Mouse (Mus musculus): ENCODE data around the gene Hipk2. TPM values are rescaled to one million over a fixed set of nuclear protein-coding genes. Genes with fewer than 3 reads are reported as not detected.

Gene Hipk2
- polyA plus RNA-seq, 1 experiment from 2014 or later, result 18.0 TPM

GRCm38 (mm10) chr6:38917415-38917814, 41.5 kb upstream of the Hipk2 start:
- Histone ChIP-seq H3K9me3 (replicated peaks) (no peaks in the 10 kb centered on the region), H3K36me3 (replicated peaks) (no peaks in the 10 kb centered on the region), H3K4me1 (replicated peaks) (peaks cover 100% of the 10 kb centered on the region), H3K4me2 (peak overlapping the region; percentile 68), H3K4me3 (replicated peaks) (no peak overlapping the region), H3K27me3 (no peaks in the 10 kb centered on the region), H3K9ac (peak overlapping the region; percentile 41), H3K27ac (replicated peaks) (peak overlapping the region; percentile 100)
- 45% methylated on average over 3 of the region's 3 CpGs for WGBS (ENCODE audit: insufficient replicate concordance)
- no peak for ATAC-seq (ENCODE audit: insufficient read depth)

- WGBS (ENCODE audit: insufficient replicate concordance), result 16% methylated on average over 4 of the region's 4 CpGs
- H3K4me3 ChIP-seq (replicated peaks), result peak overlapping the region; percentile 29; the same call in 1 of the 2 replicates
- peak; percentile 25 for ATAC-seq (ENCODE audit: insufficient read depth)
Measured at GRCm38 (mm10) chr6:38916571-38916970, 40.6 kb upstream of the Hipk2 start.

DNA sequence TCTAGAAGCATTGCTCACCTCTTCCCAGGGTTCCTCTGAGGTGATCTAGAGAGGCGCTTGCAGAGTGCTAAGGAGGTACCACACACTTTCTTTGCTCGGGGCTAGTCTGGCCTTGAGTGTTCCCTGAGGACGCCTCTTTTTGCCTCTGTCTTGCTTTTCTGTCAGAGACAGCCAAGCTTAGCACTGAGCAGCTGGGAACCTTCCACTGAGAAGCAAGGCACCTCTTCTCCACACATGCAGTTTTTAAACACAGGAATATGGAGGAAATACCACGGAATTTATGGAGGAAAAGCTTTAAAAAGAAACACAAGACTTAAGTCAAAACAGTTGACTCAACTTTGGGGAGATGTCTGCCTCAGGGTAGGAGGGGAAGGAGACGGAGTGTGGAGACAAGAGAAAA, 39.8 kb upstream of the Hipk2 start:
- peaks cover 100% of the 10 kb centered on the region for H3K4me1 ChIP-seq (replicated peaks)
- H3K4me2 ChIP-seq, result peak overlapping the region; percentile 68; the same call in 1 of the 2 replicates
- H3K9ac ChIP-seq, result peak overlapping the region; percentile 52
- H3K9me3 ChIP-seq (replicated peaks), result no peaks in the 10 kb centered on the region
- H3K27me3 ChIP-seq, result no peaks in the 10 kb centered on the region
- H3K27ac ChIP-seq (replicated peaks), result peak overlapping the region; percentile 100
- no peaks in the 10 kb centered on the region for H3K36me3 ChIP-seq (replicated peaks)
- H3K4me3 ChIP-seq (replicated peaks), result no peak overlapping the region
- ATAC-seq (ENCODE audit: insufficient read depth), result no peak
- 69% methylated on average over 5 of the region's 5 CpGs for WGBS (ENCODE audit: insufficient replicate concordance)

More at GRCm38 (mm10) chr6:38916571-38916970, 40.6 kb upstream of the Hipk2 start:
- Histone ChIP-seq H3K27me3 (no peaks in the 10 kb centered on the region), H3K9ac (peak overlapping the region; percentile 52), H3K36me3 (replicated peaks) (no peaks in the 10 kb centered on the region), H3K4me1 (replicated peaks) (peaks cover 100% of the 10 kb centered on the region), H3K4me2 (peak overlapping the region; percentile 68), H3K9me3 (replicated peaks) (no peaks in the 10 kb centered on the region), H3K27ac (replicated peaks) (peak overlapping the region; percentile 100)

DNA sequence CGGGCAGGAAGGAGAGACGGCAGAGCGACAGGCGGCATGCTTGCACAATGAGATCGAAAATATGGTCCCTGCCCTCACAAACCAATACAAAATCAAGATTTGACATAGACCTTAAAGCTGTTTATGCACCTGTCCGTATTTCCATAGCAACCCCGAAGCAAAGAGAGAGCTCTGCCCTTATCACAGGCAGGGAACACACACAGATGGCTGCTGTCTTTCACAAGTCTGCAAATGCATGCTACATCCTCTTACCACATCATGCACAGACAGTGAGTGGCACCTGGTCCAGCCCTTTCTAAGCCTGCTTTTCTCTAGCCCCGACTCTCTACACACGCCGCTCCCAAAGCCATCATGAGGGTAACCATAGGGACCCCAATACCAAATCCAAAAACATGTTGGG, 38.2 kb upstream of the Hipk2 start:
- Histone ChIP-seq H3K27me3 (no peaks in the 10 kb centered on the region), H3K4me3 (replicated peaks) (no peak overlapping the region), H3K9ac (peak overlapping the region; percentile 16; the same call in 1 of the 2 replicates), H3K4me2 (no peak overlapping the region), H3K36me3 (replicated peaks) (no peaks in the 10 kb centered on the region), H3K9me3 (replicated peaks) (no peaks in the 10 kb centered on the region), H3K4me1 (replicated peaks) (peaks cover 100% of the 10 kb centered on the region), H3K27ac (replicated peaks) (peak overlapping the region; percentile 100)
- 79% methylated on average over 10 of the region's 10 CpGs for WGBS (ENCODE audit: insufficient replicate concordance)
- no peak for ATAC-seq (ENCODE audit: insufficient read depth)

DNA sequence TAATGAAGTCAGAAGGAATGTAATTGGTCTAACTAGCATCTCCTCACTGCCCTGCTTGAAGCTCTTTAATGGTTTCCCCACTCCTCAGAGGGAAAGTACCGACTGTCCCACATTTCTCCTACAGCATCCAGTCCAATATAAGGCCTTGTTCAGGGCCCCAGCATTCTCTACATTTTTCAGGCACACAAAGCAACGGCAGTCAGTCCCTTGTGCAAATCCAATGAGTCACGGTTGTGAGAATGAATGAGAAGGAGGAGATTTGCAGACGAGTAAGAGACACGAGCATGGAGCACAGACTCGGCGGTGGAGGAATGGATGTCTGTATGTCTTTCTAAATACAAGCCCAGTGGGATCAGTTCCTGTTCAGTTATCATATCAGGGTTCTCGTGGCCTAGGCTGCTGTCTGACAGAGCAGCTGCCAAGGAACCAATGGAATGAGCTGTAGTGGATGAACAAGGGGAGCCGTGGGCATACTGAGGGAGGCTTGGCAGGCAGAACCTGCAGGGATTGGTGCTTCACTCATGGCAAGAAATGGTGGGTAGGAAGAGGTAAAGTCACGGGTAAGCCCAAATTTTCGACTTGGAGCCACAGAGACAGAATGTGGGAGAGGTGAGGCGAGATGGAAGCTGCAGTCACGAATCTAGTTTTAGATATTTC, 37.5 kb upstream of the Hipk2 start:
- Histone ChIP-seq H3K27me3 (no peaks in the 10 kb centered on the region; the same call in 1 of the 2 replicates), H3K4me1 (replicated peaks) (peaks cover 100% of the 10 kb centered on the region), H3K27ac (replicated peaks) (peak overlapping the region; percentile 100), H3K9ac (peak overlapping the region; percentile 58; the same call in 1 of the 2 replicates), H3K36me3 (replicated peaks) (no peaks in the 10 kb centered on the region), H3K9me3 (replicated peaks) (no peaks in the 10 kb centered on the region), H3K4me2 (no peak overlapping the region), H3K4me3 (replicated peaks) (no peak overlapping the region)
- ATAC-seq (ENCODE audit: insufficient read depth), result no peak
- WGBS (ENCODE audit: insufficient replicate concordance), result 73% methylated on average over 13 of the region's 13 CpGs

DNA sequence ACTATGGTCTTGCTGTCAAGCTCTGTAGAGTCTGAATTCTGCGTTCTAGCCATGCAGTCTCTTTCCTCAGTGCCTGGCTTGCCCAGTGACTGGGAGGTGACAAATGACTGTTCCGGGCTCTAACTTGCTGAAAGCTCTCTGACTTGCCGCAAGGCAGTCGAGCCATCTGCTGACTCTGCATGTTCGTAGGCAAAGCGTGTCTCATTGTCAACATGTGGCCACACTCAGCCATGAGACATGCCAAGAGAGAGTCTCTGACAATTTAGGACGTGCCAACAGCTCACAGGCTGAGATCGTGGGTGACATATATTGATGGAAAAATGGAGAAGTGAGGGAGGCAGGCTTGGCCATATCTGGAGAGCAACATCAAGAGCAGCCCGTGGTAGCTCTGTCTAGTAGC, 36.9 kb upstream of the Hipk2 start:
- H3K27me3 ChIP-seq, result no peaks in the 10 kb centered on the region; the same call in 1 of the 2 replicates
- no peaks in the 10 kb centered on the region for H3K9me3 ChIP-seq (replicated peaks)
- H3K27ac ChIP-seq (replicated peaks), result peak overlapping the region; percentile 100
- no peak overlapping the region for H3K4me3 ChIP-seq (replicated peaks)
- no peak for ATAC-seq (ENCODE audit: insufficient read depth)
- 0 out of 2 replicates have a peak overlapping the region, but pooled peaks have one; percentile 54 for H3K4me2 ChIP-seq
- H3K9ac ChIP-seq, result peak overlapping the region; percentile 58
- H3K4me1 ChIP-seq (replicated peaks), result peaks cover 100% of the 10 kb centered on the region
- WGBS (ENCODE audit: insufficient replicate concordance), result 78% methylated on average over 9 of the region's 9 CpGs
- H3K36me3 ChIP-seq (replicated peaks), result no peaks in the 10 kb centered on the region

DNA sequence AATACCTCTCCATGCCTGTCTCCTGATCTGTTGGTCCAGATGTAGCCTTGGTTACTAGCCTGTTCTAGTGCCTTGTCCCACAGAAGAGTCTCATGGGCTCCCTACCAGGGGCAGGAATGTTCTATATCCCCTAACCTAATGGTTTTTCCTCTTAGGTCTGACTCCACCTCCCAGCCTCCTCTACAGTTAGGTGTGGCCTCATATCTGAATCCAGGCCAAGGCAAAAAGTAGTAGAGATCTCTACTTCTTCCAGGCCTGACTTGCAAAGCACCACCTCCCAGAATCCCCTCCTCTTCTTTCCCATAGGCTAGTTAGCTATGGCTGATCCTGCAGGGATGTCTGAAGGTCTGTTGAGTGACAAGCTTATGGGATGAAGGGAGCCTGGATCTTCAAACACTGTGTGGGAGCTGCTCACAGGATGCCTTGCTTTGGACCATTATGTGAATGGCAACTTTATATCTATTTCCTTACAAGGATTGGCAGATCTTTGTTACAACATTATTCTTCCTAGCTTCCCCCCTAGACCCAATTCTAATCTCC, 36.2 kb upstream of the Hipk2 start:
- no peaks in the 10 kb centered on the region for H3K36me3 ChIP-seq (replicated peaks)
- H3K4me3 ChIP-seq (replicated peaks), result no peak overlapping the region
- no peaks in the 10 kb centered on the region; the same call in 1 of the 2 replicates for H3K27me3 ChIP-seq
- H3K9me3 ChIP-seq (replicated peaks), result no peaks in the 10 kb centered on the region
- peak overlapping the region; percentile 54 for H3K4me2 ChIP-seq
- peaks cover 100% of the 10 kb centered on the region for H3K4me1 ChIP-seq (replicated peaks)
- H3K27ac ChIP-seq (replicated peaks), result peak overlapping the region; percentile 100
- peak overlapping the region; percentile 58 for H3K9ac ChIP-seq
- peak; percentile 20 for ATAC-seq (ENCODE audit: insufficient read depth)

- Histone ChIP-seq H3K27ac (replicated peaks) (peak overlapping the region; percentile 100), H3K9me3 (replicated peaks) (no peaks in the 10 kb centered on the region), H3K36me3 (replicated peaks) (no peaks in the 10 kb centered on the region), H3K4me3 (replicated peaks) (peak overlapping the region; percentile 19), H3K27me3 (no peaks in the 10 kb centered on the region; the same call in 1 of the 2 replicates), H3K4me2 (peak overlapping the region; percentile 54), H3K4me1 (replicated peaks) (peaks cover 92% of the 10 kb centered on the region), H3K9ac (peak overlapping the region; percentile 58)
- 5% methylated on average over 3 of the region's 3 CpGs for WGBS (ENCODE audit: insufficient replicate concordance)
- peak; percentile 93 for ATAC-seq (ENCODE audit: insufficient read depth)
Measured at GRCm38 (mm10) chr6:38910828-38911559, 35.0 kb upstream of the Hipk2 start.

GRCm38 (mm10) chr6:38908401-38908800, 32.4 kb upstream of the Hipk2 start:
- Histone ChIP-seq H3K9ac (no peak overlapping the region; the same call in 1 of the 2 replicates), H3K27ac (replicated peaks) (peak overlapping the region; percentile 31; the same call in 1 of the 2 replicates)

DNA sequence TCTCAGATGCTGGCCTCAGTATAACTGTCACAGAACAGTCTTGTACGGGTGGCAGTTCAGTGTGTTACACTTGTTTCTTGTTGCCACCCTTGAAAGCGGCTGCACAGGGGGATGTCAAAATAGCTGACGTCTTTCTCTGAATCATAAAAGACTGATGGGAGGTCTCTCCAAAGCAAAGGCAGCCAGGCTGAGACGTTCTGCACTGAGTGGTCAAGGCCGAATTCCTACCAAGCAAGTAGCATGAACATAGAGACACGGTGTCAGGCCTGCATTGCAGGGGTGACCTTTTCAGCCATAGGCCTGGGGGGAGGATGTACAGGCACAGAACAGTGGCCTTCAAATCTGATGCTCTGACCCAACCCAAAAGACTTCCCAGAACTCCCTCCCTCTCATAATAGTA, 30.0 kb upstream of the Hipk2 start:
- no peaks in the 10 kb centered on the region for H3K9me3 ChIP-seq (replicated peaks)
- peaks cover 69% of the 10 kb centered on the region for H3K4me1 ChIP-seq (replicated peaks)
- no peaks in the 10 kb centered on the region; the same call in 1 of the 2 replicates for H3K27me3 ChIP-seq
- H3K4me2 ChIP-seq, result no peak overlapping the region
- H3K9ac ChIP-seq, result no peak overlapping the region
- no peak overlapping the region for H3K4me3 ChIP-seq (replicated peaks)
- peak overlapping the region; percentile 54; the same call in 1 of the 2 replicates for H3K27ac ChIP-seq (replicated peaks)
- WGBS (ENCODE audit: insufficient replicate concordance), result 85% methylated on average over 6 of the region's 6 CpGs
- no peak for ATAC-seq (ENCODE audit: insufficient read depth)
- no peaks in the 10 kb centered on the region for H3K36me3 ChIP-seq (replicated peaks)

More at GRCm38 (mm10) chr6:38908401-38908800, 32.4 kb upstream of the Hipk2 start:
- Histone ChIP-seq H3K36me3 (replicated peaks) (no peaks in the 10 kb centered on the region), H3K27me3 (no peaks in the 10 kb centered on the region; the same call in 1 of the 2 replicates), H3K9me3 (replicated peaks) (no peaks in the 10 kb centered on the region), H3K4me3 (replicated peaks) (no peak overlapping the region), H3K4me2 (no peak overlapping the region), H3K4me1 (replicated peaks) (peaks cover 70% of the 10 kb centered on the region)
- ATAC-seq (ENCODE audit: insufficient read depth), result no peak
- WGBS (ENCODE audit: insufficient replicate concordance), result 79% methylated on average over 6 of the region's 6 CpGs
